In the genomic region with DNA sequence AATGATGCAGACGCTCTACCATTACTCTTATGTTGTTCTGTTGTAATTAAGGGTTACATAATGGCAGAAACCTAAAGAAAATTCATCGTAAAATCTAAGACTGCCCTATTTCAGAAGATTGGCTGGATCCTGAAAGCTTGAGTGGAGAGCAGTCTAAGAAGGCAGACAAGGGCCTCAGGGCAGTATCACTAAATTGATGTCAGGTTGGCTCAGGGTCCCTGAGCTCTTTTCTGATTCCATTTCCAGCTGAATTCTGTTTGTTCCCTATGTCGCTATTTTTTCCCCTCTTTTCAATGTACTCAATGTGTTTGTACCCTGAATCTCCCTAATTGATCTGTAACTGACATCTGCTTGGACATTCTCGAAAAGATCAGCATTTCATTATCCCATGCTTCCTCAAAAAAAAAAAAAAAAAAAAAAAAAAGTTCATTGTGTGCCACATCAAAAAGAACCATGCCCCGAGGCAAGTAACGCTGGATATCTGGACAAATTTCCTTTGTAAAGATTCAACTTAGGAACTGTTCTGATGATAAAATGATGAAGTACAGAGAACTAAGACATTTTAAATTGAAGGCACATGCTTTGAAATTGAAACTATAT, we compare ENCODE assay signal across 19 mouse cellular contexts.
A peak's percentile ranks its signal among the peaks of the same experiment; 100 is the strongest.
DNase-seq lines count a peak whose midpoint lies in the region; ATAC-seq lines count a peak whose summit lies in the region.
"Had no signal": no experiment of that assay in that cellular context is flagged by ENCODE, and none has a peak within 500 bp of the region (broad histone marks: within the 10 kb centered on the region; RNA-seq: fewer than 3 reads in every experiment).

No protein-coding gene starts in this region.

- no peaks in the 10 kb centered on the region for H3K4me1 ChIP-seq in hindbrain, embryonic 11.5 days (replicated peaks; ENCODE audit: control insufficient read depth, insufficient read depth, low read length)
- H3K4me1 ChIP-seq in hindbrain, embryonic 10.5 days (replicated peaks): no peaks in the 10 kb centered on the region
- H3K4me1 ChIP-seq in embryonic facial prominence, embryonic 11.5 days (ENCODE audit: control insufficient read depth, insufficient read depth, low read length): no peaks in the 10 kb centered on the region
- H3K4me1 ChIP-seq in limb, embryonic 11.5 days (ENCODE audit: control insufficient read depth, insufficient read depth, low read length): no peaks in the 10 kb centered on the region
- H3K4me1 ChIP-seq: heart, embryonic 13.5 days had no signal

- H3K27ac ChIP-seq in hindbrain, embryonic 11.5 days (ENCODE audit: low read depth, low read length): no peak overlapping the region
- no peak overlapping the region for H3K27ac ChIP-seq in hindbrain, embryonic 10.5 days
- no peak overlapping the region for H3K27ac ChIP-seq in embryonic facial prominence, embryonic 11.5 days (replicated peaks; ENCODE audit: low read depth, low read length)
- H3K27ac ChIP-seq in limb, embryonic 11.5 days (replicated peaks; ENCODE audit: low read depth, low read length): no peak overlapping the region
- H3K27ac ChIP-seq: heart, embryonic 13.5 days; hindbrain, postnatal 0 days; kidney, postnatal 0 days had no signal

- ATAC-seq in hindbrain, embryonic 11.5 days (ENCODE audit: low FRiP score): no peak
- ATAC-seq in embryonic facial prominence, embryonic 11.5 days (replicated peaks; ENCODE audit: insufficient number of reproducible peaks, low FRiP score, low TSS enrichment, low read depth): no peak
- no peak for ATAC-seq in limb, embryonic 11.5 days (ENCODE audit: insufficient number of reproducible peaks, low FRiP score, low TSS enrichment, low read depth)
- ATAC-seq: hindbrain, postnatal 0 days had no signal

- H3K27me3 ChIP-seq in hindbrain, embryonic 11.5 days (ENCODE audit: control insufficient read depth, insufficient read depth, low read length): no peaks in the 10 kb centered on the region
- no peaks in the 10 kb centered on the region for H3K27me3 ChIP-seq in hindbrain, embryonic 10.5 days (ENCODE audit: insufficient read depth, poor library complexity, severe bottlenecking)
- no peaks in the 10 kb centered on the region for H3K27me3 ChIP-seq in embryonic facial prominence, embryonic 11.5 days (ENCODE audit: control insufficient read depth, insufficient read depth, low read length)
- H3K27me3 ChIP-seq in limb, embryonic 11.5 days (ENCODE audit: control insufficient read depth, insufficient read depth, low read length): no peaks in the 10 kb centered on the region
- H3K27me3 ChIP-seq: CH12.LX; heart, embryonic 13.5 days had no signal

- H3K9ac ChIP-seq in hindbrain, embryonic 11.5 days (ENCODE audit: low read depth, low read length): no peak overlapping the region
- H3K9ac ChIP-seq in embryonic facial prominence, embryonic 11.5 days (replicated peaks; ENCODE audit: low read length): no peak overlapping the region
- no peak overlapping the region for H3K9ac ChIP-seq in limb, embryonic 11.5 days (ENCODE audit: low read length)
- H3K9ac ChIP-seq: heart, embryonic 13.5 days had no signal

- H3K9me3 ChIP-seq in hindbrain, embryonic 11.5 days (ENCODE audit: control insufficient read depth, low read length): no peaks in the 10 kb centered on the region
- no peaks in the 10 kb centered on the region for H3K9me3 ChIP-seq in hindbrain, embryonic 10.5 days
- H3K9me3 ChIP-seq in embryonic facial prominence, embryonic 11.5 days (replicated peaks; ENCODE audit: control insufficient read depth, low read length): no peaks in the 10 kb centered on the region
- no peaks in the 10 kb centered on the region for H3K9me3 ChIP-seq in limb, embryonic 11.5 days (ENCODE audit: control insufficient read depth, low read length)
- H3K9me3 ChIP-seq: heart, embryonic 13.5 days had no signal

- H3K4me2 ChIP-seq in hindbrain, embryonic 11.5 days (replicated peaks; ENCODE audit: low read depth, low read length): no peak overlapping the region
- no peak overlapping the region for H3K4me2 ChIP-seq in embryonic facial prominence, embryonic 11.5 days (ENCODE audit: low read depth, low read length)
- no peak overlapping the region for H3K4me2 ChIP-seq in limb, embryonic 11.5 days (ENCODE audit: low read depth, severe bottlenecking)
- H3K4me2 ChIP-seq: heart, embryonic 13.5 days had no signal

- 57% methylated on average over 6 of the region's 6 CpGs for WGBS in hindbrain, embryonic 11.5 days
- WGBS in hindbrain, embryonic 10.5 days: 58% methylated on average over 6 of the region's 6 CpGs
- WGBS in embryonic facial prominence, embryonic 11.5 days: 26% methylated on average over 6 of the region's 6 CpGs
- WGBS in limb, embryonic 11.5 days: 26% methylated on average over 6 of the region's 6 CpGs

- H3K4me3 ChIP-seq in hindbrain, embryonic 11.5 days (ENCODE audit: low read depth, low read length): no peak overlapping the region
- H3K4me3 ChIP-seq in hindbrain, embryonic 10.5 days: no peak overlapping the region
- no peak overlapping the region for H3K4me3 ChIP-seq in embryonic facial prominence, embryonic 11.5 days (ENCODE audit: low read depth, low read length)
- H3K4me3 ChIP-seq in limb, embryonic 11.5 days (ENCODE audit: low read depth, low read length): no peak overlapping the region
- H3K4me3 ChIP-seq: heart, embryonic 13.5 days; myocyte had no signal

- peak; percentile 32 for DNase-seq in hindbrain, embryonic 11.5 days (ENCODE audit: low spot score)
- no peak for DNase-seq in hindbrain, embryonic 10.5 days (ENCODE audit: low spot score)
- DNase-seq in embryo, embryonic 10 days (ENCODE audit: low spot score): peak; percentile 21
- peak; percentile 70 for DNase-seq in embryonic facial prominence, embryonic 11.5 days (ENCODE audit: low spot score)
- peak; percentile 28 for DNase-seq in limb, embryonic 11.5 days (ENCODE audit: low spot score)
- no peak for DNase-seq in left cerebral cortex, postnatal 14 days (ENCODE audit: low spot score in 2 of 2)
- DNase-seq in spleen, postnatal 4 days (ENCODE audit: low spot score in 2 of 2): no peak
- DNase-seq: adrenal gland, postnatal 36 days; cerebellum, adult 8-10 months; kidney, adult 11 months; layer of hippocampus, postnatal 36 days; liver; lung, postnatal 10 days; thymus, adult 2 months had no signal

- no peaks in the 10 kb centered on the region for H3K36me3 ChIP-seq in hindbrain, embryonic 11.5 days (ENCODE audit: control insufficient read depth, insufficient read depth, low read length)
- H3K36me3 ChIP-seq in hindbrain, embryonic 10.5 days: no peaks in the 10 kb centered on the region
- no peaks in the 10 kb centered on the region for H3K36me3 ChIP-seq in embryonic facial prominence, embryonic 11.5 days (replicated peaks; ENCODE audit: control insufficient read depth, insufficient read depth, low read depth, low read length)
- H3K36me3 ChIP-seq in limb, embryonic 11.5 days (ENCODE audit: control insufficient read depth, insufficient read depth, low read length): no peaks in the 10 kb centered on the region
- H3K36me3 ChIP-seq: heart, embryonic 13.5 days had no signal

- intact Hi-C loops in left cerebral cortex, postnatal 14 days (cut with DNase I): no loop called here

Comparison
In these comparisons a context has a peak if more than half of its experiments do, and no peak if none do; other contexts are left out.
1. DNase-seq: peak in hindbrain, embryonic 11.5 days (single experiment), embryo, embryonic 10 days (single experiment), embryonic facial prominence, embryonic 11.5 days (single experiment) and limb, embryonic 11.5 days (single experiment); none in hindbrain, embryonic 10.5 days (single experiment), left cerebral cortex, postnatal 14 days (0 of 2) and spleen, postnatal 4 days (0 of 2).